Mouse (Mus musculus) cerebellum, adult 11-12 months (tissue): ENCODE measurements around the gene Krt9.
A peak's percentile ranks its signal among the peaks of the same experiment; 100 is the strongest.
"Not testable (repeated sequence)": the region's sequence is repeated elsewhere in the genome, so short reads cannot be mapped to it uniquely, and the experiment has no call there.

ENCODE experiments used
- DNase-seq: peaks from one replicate; pipeline ENCODE4 v3.0.0; 2022

Gene Krt9

GRCm38 (mm10) chr11:100192992-100193391, at the start of gene Krt9:
Gene Krt9 (minus strand): TSS chr11:100193246.
- no peak for DNase-seq

- not testable (repeated sequence) for DNase-seq
Observed at GRCm38 (mm10) chr11:100240272-100240671, 47.2 kb upstream of the Krt9 start.

GRCm38 (mm10) chr11:100221741-100222140, 28.7 kb upstream of the Krt9 start:
- no peak for DNase-seq

GRCm38 (mm10) chr11:100219304-100219703, 26.3 kb upstream of the Krt9 start:
- DNase-seq: no peak

GRCm38 (mm10) chr11:100208542-100208941, 15.5 kb upstream of the Krt9 start:
- no peak for DNase-seq

- DNase-seq: no peak
Observed at GRCm38 (mm10) chr11:100207498-100207897, 14.5 kb upstream of the Krt9 start, which contains the start of gene Krt14. Gene Krt14 (minus strand): TSS chr11:100207548.

GRCm38 (mm10) chr11:100203448-100203847, 10.4 kb upstream of the Krt9 start:
- no peak for DNase-seq

GRCm38 (mm10) chr11:100202906-100203305, 9.9 kb upstream of the Krt9 start:
- DNase-seq: no peak

GRCm38 (mm10) chr11:100200104-100200820, 7.2 kb upstream of the Krt9 start:
- DNase-seq: no peak

GRCm38 (mm10) chr11:100198666-100199065, 5.6 kb upstream of the Krt9 start:
- no peak for DNase-seq

GRCm38 (mm10) chr11:100191820-100192219, 1.2 kb downstream of the Krt9 start:
- DNase-seq: no peak

- DNase-seq: no peak
Observed at GRCm38 (mm10) chr11:100186736-100187135, 6.3 kb downstream of the Krt9 start.

GRCm38 (mm10) chr11:100181725-100182124, 11.3 kb downstream of the Krt9 start:
- DNase-seq: no peak

- DNase-seq: no peak
Observed at GRCm38 (mm10) chr11:100179260-100179659, 13.8 kb downstream of the Krt9 start.

GRCm38 (mm10) chr11:100178307-100178706, 14.7 kb downstream of the Krt9 start:
- DNase-seq: no peak

- DNase-seq: no peak
Observed at GRCm38 (mm10) chr11:100176791-100177190, 16.3 kb downstream of the Krt9 start.

GRCm38 (mm10) chr11:100168765-100169762, 24.0 kb downstream of the Krt9 start:
- DNase-seq: peak; percentile 4

GRCm38 (mm10) chr11:100168071-100168470, 25.0 kb downstream of the Krt9 start:
- no peak for DNase-seq

- no peak for DNase-seq
Observed at GRCm38 (mm10) chr11:100164392-100164791, 28.7 kb downstream of the Krt9 start.

- no peak for DNase-seq
Observed at GRCm38 (mm10) chr11:100157908-100158477, 35.1 kb downstream of the Krt9 start.

- no peak for DNase-seq
Observed at GRCm38 (mm10) chr11:100157331-100157730, 35.7 kb downstream of the Krt9 start.

GRCm38 (mm10) chr11:100155497-100156255, 37.4 kb downstream of the Krt9 start:
- DNase-seq: no peak
